In the genomic region with DNA sequence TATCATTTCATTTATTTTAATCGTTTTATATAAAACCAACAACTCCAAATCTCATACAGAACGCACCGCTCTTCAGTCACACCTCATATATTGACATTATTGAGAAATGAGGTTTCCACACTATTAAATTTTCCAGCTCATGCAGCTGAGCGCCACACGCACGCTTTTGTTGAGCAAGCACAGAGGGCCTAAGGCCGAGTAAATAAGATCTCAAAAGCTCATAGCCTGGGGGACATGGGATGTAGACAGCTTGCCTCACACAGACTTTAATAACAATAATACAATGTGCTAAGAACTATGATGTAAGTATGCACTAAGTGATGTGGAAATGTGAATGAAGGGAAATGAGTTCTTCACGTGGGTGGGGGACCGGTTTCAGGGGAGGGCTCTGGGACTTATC, we compare ENCODE assay signal across 23 mouse cellular contexts. TPM values are rescaled to one million over a fixed set of nuclear protein-coding genes. Genes with fewer than 3 reads are reported as not detected.
DNase-seq lines count a peak whose midpoint lies in the region; ATAC-seq and TF ChIP-seq lines count a peak whose summit lies in the region.
"Had no signal": no experiment of that assay in that cellular context is flagged by ENCODE, and none has a peak within 500 bp of the region (broad histone marks: within the 10 kb centered on the region; RNA-seq: fewer than 3 reads in every experiment).

No protein-coding gene starts in this region.

- H3K9ac ChIP-seq in hindbrain, embryonic 13.5 days, result no peak overlapping the region
- no peak overlapping the region for H3K9ac ChIP-seq in hindbrain, embryonic 14.5 days
- no peak overlapping the region for H3K9ac ChIP-seq in neural tube, embryonic 12.5 days
- H3K9ac ChIP-seq in neural tube, embryonic 15.5 days (replicated peaks), result no peak overlapping the region
- no peak overlapping the region for H3K9ac ChIP-seq in lung, embryonic 16.5 days (ENCODE audit: low read length)
- no peak overlapping the region for H3K9ac ChIP-seq in midbrain, postnatal 0 days (replicated peaks; ENCODE audit: low read length, poor library complexity, severe bottlenecking)
- H3K9ac ChIP-seq: embryonic facial prominence, embryonic 13.5 days; liver, embryonic 14.5 days had no signal

- no peak overlapping the region for H3K27ac ChIP-seq in hindbrain, embryonic 13.5 days
- H3K27ac ChIP-seq in hindbrain, embryonic 14.5 days, result no peak overlapping the region
- no peak overlapping the region for H3K27ac ChIP-seq in neural tube, embryonic 12.5 days
- H3K27ac ChIP-seq in neural tube, embryonic 15.5 days (replicated peaks), result no peak overlapping the region
- no peak overlapping the region for H3K27ac ChIP-seq in lung, embryonic 16.5 days (ENCODE audit: low read length)
- H3K27ac ChIP-seq in midbrain, postnatal 0 days (ENCODE audit: low read depth, low read length), result no peak overlapping the region
- H3K27ac ChIP-seq: embryonic facial prominence, embryonic 13.5 days; forebrain, embryonic 10.5 days; liver, embryonic 14.5 days had no signal

- H3K4me1 ChIP-seq in hindbrain, embryonic 13.5 days (replicated peaks), result peaks cover 6% of the 10 kb centered on the region; the same call in 1 of the 2 replicates
- H3K4me1 ChIP-seq in hindbrain, embryonic 14.5 days (replicated peaks; ENCODE audit: control insufficient read depth, insufficient read depth, low read length), result no peaks in the 10 kb centered on the region
- H3K4me1 ChIP-seq in neural tube, embryonic 12.5 days, result no peaks in the 10 kb centered on the region; the same call in 1 of the 2 replicates
- H3K4me1 ChIP-seq in neural tube, embryonic 15.5 days, result no peaks in the 10 kb centered on the region
- peaks cover 2% of the 10 kb centered on the region; the same call in 1 of the 2 replicates for H3K4me1 ChIP-seq in lung, embryonic 16.5 days (replicated peaks; ENCODE audit: control insufficient read depth, insufficient read depth, low read length)
- H3K4me1 ChIP-seq in midbrain, postnatal 0 days (ENCODE audit: insufficient read depth, low read length), result no peaks in the 10 kb centered on the region

- ATAC-seq in hindbrain, embryonic 13.5 days (ENCODE audit: low FRiP score), result 0 out of 2 replicates have a peak, but pooled peaks have one; percentile 32
- ATAC-seq in hindbrain, embryonic 14.5 days (ENCODE audit: low FRiP score), result no peak
- ATAC-seq in neural tube, embryonic 12.5 days (ENCODE audit: low FRiP score, low read depth), result peak; percentile 53; the same call in 1 of the 2 replicates
- ATAC-seq in neural tube, embryonic 15.5 days (ENCODE audit: low FRiP score), result no peak
- peak; percentile 90 for ATAC-seq in lung, embryonic 16.5 days (ENCODE audit: low read depth)
- no peak for ATAC-seq in midbrain, postnatal 0 days (ENCODE audit: low FRiP score)
- ATAC-seq in inflammation-experienced regulatory T-cells, adult 6 months, result no peak
- ATAC-seq: activated CD4-positive, CD25-positive, alpha-beta regulatory T cell, adult 4 months had no signal

- no peak for TF ChIP-seq CTCF in midbrain, postnatal 0 days (IDR thresholded peaks at IDR 0.05)

- no peak overlapping the region for H3K4me3 ChIP-seq in hindbrain, embryonic 13.5 days
- no peak overlapping the region for H3K4me3 ChIP-seq in hindbrain, embryonic 14.5 days (replicated peaks; ENCODE audit: low read length)
- H3K4me3 ChIP-seq in neural tube, embryonic 12.5 days, result no peak overlapping the region
- H3K4me3 ChIP-seq in neural tube, embryonic 15.5 days (replicated peaks), result no peak overlapping the region
- no peak overlapping the region for H3K4me3 ChIP-seq in lung, embryonic 16.5 days (ENCODE audit: low read length)
- H3K4me3 ChIP-seq in midbrain, postnatal 0 days (ENCODE audit: low read depth, low read length), result no peak overlapping the region
- H3K4me3 ChIP-seq: embryonic facial prominence, embryonic 13.5 days; forebrain, embryonic 10.5 days had no signal

- 57% methylated on average over 9 of the region's 9 CpGs for WGBS in hindbrain, embryonic 13.5 days
- WGBS in hindbrain, embryonic 14.5 days, result 50% methylated on average over 9 of the region's 9 CpGs
- WGBS in neural tube, embryonic 12.5 days, result 69% methylated on average over 9 of the region's 9 CpGs
- WGBS in neural tube, embryonic 15.5 days, result 57% methylated on average over 9 of the region's 9 CpGs
- WGBS in lung, embryonic 16.5 days, result 44% methylated on average over 9 of the region's 9 CpGs
- WGBS in midbrain, postnatal 0 days, result 54% methylated on average over 9 of the region's 9 CpGs

- no peaks in the 10 kb centered on the region for H3K9me3 ChIP-seq in hindbrain, embryonic 13.5 days
- H3K9me3 ChIP-seq in hindbrain, embryonic 14.5 days (ENCODE audit: control insufficient read depth, low read length), result no peaks in the 10 kb centered on the region
- H3K9me3 ChIP-seq in neural tube, embryonic 12.5 days, result no peaks in the 10 kb centered on the region
- H3K9me3 ChIP-seq in neural tube, embryonic 15.5 days (replicated peaks), result no peaks in the 10 kb centered on the region
- H3K9me3 ChIP-seq in lung, embryonic 16.5 days (ENCODE audit: control insufficient read depth, low read length), result no peaks in the 10 kb centered on the region
- no peaks in the 10 kb centered on the region for H3K9me3 ChIP-seq in midbrain, postnatal 0 days (ENCODE audit: low read length)
- H3K9me3 ChIP-seq: embryonic facial prominence, embryonic 13.5 days; forebrain, embryonic 10.5 days had no signal

- H3K4me2 ChIP-seq in hindbrain, embryonic 13.5 days, result no peak overlapping the region
- no peak overlapping the region for H3K4me2 ChIP-seq in hindbrain, embryonic 14.5 days (replicated peaks)
- no peak overlapping the region for H3K4me2 ChIP-seq in neural tube, embryonic 12.5 days (replicated peaks)
- no peak overlapping the region for H3K4me2 ChIP-seq in neural tube, embryonic 15.5 days
- no peak overlapping the region for H3K4me2 ChIP-seq in lung, embryonic 16.5 days (ENCODE audit: low read depth, low read length)
- H3K4me2 ChIP-seq in midbrain, postnatal 0 days (ENCODE audit: low read depth, low read length, poor library complexity, severe bottlenecking), result no peak overlapping the region
- H3K4me2 ChIP-seq: embryonic facial prominence, embryonic 13.5 days had no signal

- no peaks in the 10 kb centered on the region for H3K36me3 ChIP-seq in hindbrain, embryonic 13.5 days
- no peaks in the 10 kb centered on the region for H3K36me3 ChIP-seq in hindbrain, embryonic 14.5 days (replicated peaks; ENCODE audit: control insufficient read depth, insufficient read depth)
- no peaks in the 10 kb centered on the region for H3K36me3 ChIP-seq in neural tube, embryonic 12.5 days
- H3K36me3 ChIP-seq in neural tube, embryonic 15.5 days, result no peaks in the 10 kb centered on the region
- no peaks in the 10 kb centered on the region for H3K36me3 ChIP-seq in lung, embryonic 16.5 days (ENCODE audit: control insufficient read depth, insufficient read depth, low read length)
- no peaks in the 10 kb centered on the region for H3K36me3 ChIP-seq in midbrain, postnatal 0 days (ENCODE audit: insufficient read depth, low read length)
- H3K36me3 ChIP-seq: embryonic facial prominence, embryonic 13.5 days; forebrain, embryonic 10.5 days had no signal

- DNase-seq in hindbrain, embryonic 14.5 days (ENCODE audit: low spot score), result no peak
- DNase-seq in midbrain, postnatal 0 days (ENCODE audit: low spot score), result peak; percentile 10
- DNase-seq in layer of hippocampus, postnatal 10 days (ENCODE audit: low spot score in 2 of 2), result no peak
- DNase-seq: adrenal gland, postnatal 25 days; B cell, adult 2 months; cerebellum, adult 8-10 months; gastrocnemius, postnatal 10 days; heart, postnatal 10 days; kidney, adult 2 months; kidney, postnatal 25 days; right cerebral cortex, postnatal 4 days; thymus, postnatal 25 days had no signal

- H3K27me3 ChIP-seq in hindbrain, embryonic 13.5 days, result no peaks in the 10 kb centered on the region
- H3K27me3 ChIP-seq in hindbrain, embryonic 14.5 days (ENCODE audit: control insufficient read depth, insufficient read depth, low read length), result no peaks in the 10 kb centered on the region
- no peaks in the 10 kb centered on the region for H3K27me3 ChIP-seq in neural tube, embryonic 12.5 days (replicated peaks)
- no peaks in the 10 kb centered on the region for H3K27me3 ChIP-seq in neural tube, embryonic 15.5 days (replicated peaks)
- no peaks in the 10 kb centered on the region for H3K27me3 ChIP-seq in lung, embryonic 16.5 days (ENCODE audit: control insufficient read depth, insufficient read depth, low read depth, low read length)
- H3K27me3 ChIP-seq in midbrain, postnatal 0 days (ENCODE audit: insufficient read depth, low read length), result no peaks in the 10 kb centered on the region
- H3K27me3 ChIP-seq: embryonic facial prominence, embryonic 13.5 days had no signal

RNA-seq across cellular contexts. Expression of a gene that starts 57.3 kb away (rescaled TPM):
- 4.2 and 4.9 TPM in 2 replicates for polyA plus RNA-seq in hindbrain, embryonic 13.5 days (2015; fragmentation: Nextera tagmentation; extraction: Ambion mirVana)
- polyA plus RNA-seq in hindbrain, embryonic 14.5 days (2014; fragmentation: Nextera tagmentation; extraction: Ambion mirVana), result 3.9 and 5.4 TPM in 2 replicates
- 5.3 TPM in 2 replicates for polyA plus RNA-seq in neural tube, embryonic 12.5 days (2016; fragmentation: Nextera tagmentation; extraction: Ambion mirVana)
- polyA plus RNA-seq in neural tube, embryonic 15.5 days (2015; fragmentation: Nextera tagmentation; extraction: Ambion mirVana), result 2.7 and 3.3 TPM in 2 replicates
- polyA plus RNA-seq in lung, embryonic 16.5 days (2015; fragmentation: Nextera tagmentation; extraction: Ambion mirVana), result 32.3 and 35.3 TPM in 2 replicates
- total RNA-seq in midbrain, postnatal 0 days (2014; rRNA removed), result 2.8 and 3.0 TPM in 2 replicates
- polyA plus RNA-seq in midbrain, postnatal 0 days (2015; fragmentation: Nextera tagmentation; extraction: Ambion mirVana), result 2.5 and 3.1 TPM in 2 replicates
- not detected for polyA plus RNA-seq in inflammation-experienced regulatory T-cells, adult 6 months (2017; shearing (Covaris generic))
- 1 to 10 TPM; 1.7 to 2.0 TPM for total RNA-seq in layer of hippocampus, postnatal 10 days (2021)
- total RNA-seq: common myeloid progenitor, adult 5-6 weeks; megakaryocyte-erythroid progenitor cell, adult 5-6 weeks had no signal

Comparison
In these comparisons a context has a peak if more than half of its experiments do, and no peak if none do; other contexts are left out.
1. ATAC-seq: peak in hindbrain, embryonic 13.5 days (single experiment), neural tube, embryonic 12.5 days (single experiment) and lung, embryonic 16.5 days (single experiment); none in hindbrain, embryonic 14.5 days (single experiment), neural tube, embryonic 15.5 days (single experiment), midbrain, postnatal 0 days (single experiment) and inflammation-experienced regulatory T-cells, adult 6 months (single experiment).